Mouse (Mus musculus) intestine, postnatal 0 days (tissue): ENCODE data around the gene Tbxas1. TPM values are rescaled to one million over a fixed set of nuclear protein-coding genes. Genes with fewer than 3 reads are reported as not detected.

ENCODE experiments used
- ATAC-seq: fragments of 200-750 bp; cut with Nextera tagmentation; 2 replicates; pipeline ENCODE4 v1.8.0; 2017; ENCODE audit warnings: mild to moderate bottlenecking, moderate TSS enrichment, moderate library complexity
- H3K27ac ChIP-seq: fragments of 300-500 bp; sonication (generic); 2 replicates; pipeline ENCODE4 v1.5.1; 2014; ENCODE audit warnings: mild to moderate bottlenecking, low read depth, low read length, moderate library complexity
- H3K27me3 ChIP-seq: fragments of 300-500 bp; sonication (generic); replicated peaks from 2 replicates; pipeline ENCODE4 v1.6.1; 2014; ENCODE audit warnings: low read length, mixed read lengths; ENCODE audit not compliant: control insufficient read depth, insufficient read depth
- H3K36me3 ChIP-seq: fragments of 300-500 bp; sonication (generic); 2 replicates; pipeline ENCODE4 v1.6.1; 2014; ENCODE audit warnings: mild to moderate bottlenecking, moderate library complexity; ENCODE audit not compliant: control insufficient read depth, insufficient read depth
- H3K4me1 ChIP-seq: fragments of 300-500 bp; sonication (generic); replicated peaks from 2 replicates; pipeline ENCODE4 v1.6.1; 2014; ENCODE audit warnings: antibody characterized with exemption, low read length, mixed read lengths; ENCODE audit not compliant: control insufficient read depth, insufficient read depth
- H3K4me2 ChIP-seq: fragments of 300-500 bp; sonication (generic); replicated peaks from 2 replicates; pipeline ENCODE4 v1.6.1; 2014; ENCODE audit warnings: low read depth, mild to moderate bottlenecking, moderate library complexity
- H3K4me3 ChIP-seq: fragments of 300-500 bp; sonication (generic); 2 replicates; pipeline ENCODE4 v1.5.1; 2014; ENCODE audit warnings: low read depth, low read length
- H3K9ac ChIP-seq: fragments of 300-500 bp; sonication (generic); 2 replicates; pipeline ENCODE4 v1.6.1; 2014; ENCODE audit warnings: mild to moderate bottlenecking, low read depth, low read length
- H3K9me3 ChIP-seq: fragments of 300-500 bp; sonication (generic); 2 replicates; pipeline ENCODE4 v1.6.1; 2016; ENCODE audit warnings: mixed run types; ENCODE audit not compliant: control insufficient read depth
- CTCF ChIP-seq: sonication (generic); IDR thresholded peaks from 2 replicates; pipeline ENCODE4 v1.5.1; 2016; ENCODE audit warnings: low read depth, mild to moderate bottlenecking, control low read depth, antibody characterized with exemption, moderate library complexity
- WGBS: fragments of 180-500 bp; shearing (Covaris S2); extraction: QIAGEN DNeasy Blood & Tissue Kit; methylation state at CpG from one replicate; pipeline ENCODE4 v1.1.7; 2014; 5-methylcytosine and 5-hydroxymethylcytosine counted together
- polyA plus RNA-seq: library from polyadenylated mRNA; unstranded; fragments of >200 nt; fragmentation: Nextera tagmentation; extraction: Ambion mirVana; gene quantifications from 2 replicates; pipeline ENCODE4 v1.2.1, GENCODE M21; 2015

The Tbxas1 gene
- polyA plus RNA-seq, 1 experiment from 2014 or later = 2.1 TPM

GRCm38 (mm10) chr6:38841551-38841950, 33.7 kb upstream of the Tbxas1 start:
- no peaks in the 10 kb centered on the region for H3K36me3 ChIP-seq
- no peak overlapping the region for H3K4me3 ChIP-seq
- H3K4me2 ChIP-seq = no peak overlapping the region
- 0 out of 2 replicates have a peak, but pooled peaks cover 2% of the 10 kb centered on the region for H3K4me1 ChIP-seq
- TF ChIP-seq CTCF = no peak
- no peaks in the 10 kb centered on the region for H3K27me3 ChIP-seq
- H3K27ac ChIP-seq = no peak overlapping the region
- 73% methylated on average over 3 of the region's 3 CpGs for WGBS
- H3K9me3 ChIP-seq = no peaks in the 10 kb centered on the region
- no peak overlapping the region for H3K9ac ChIP-seq
- ATAC-seq = no peak

GRCm38 (mm10) chr6:38845117-38845516, 30.1 kb upstream of the Tbxas1 start:
- Histone ChIP-seq H3K4me1 (peaks cover 24% of the 10 kb centered on the region), H3K36me3 (no peaks in the 10 kb centered on the region), H3K4me3 (no peak overlapping the region), H3K9ac (no peak overlapping the region), H3K27me3 (no peaks in the 10 kb centered on the region), H3K9me3 (no peaks in the 10 kb centered on the region), H3K27ac (no peak overlapping the region), H3K4me2 (no peak overlapping the region)
- no peak for ATAC-seq
- TF ChIP-seq CTCF = no peak
- 64% methylated on average over 1 of the region's 1 CpGs for WGBS

- H3K9me3 ChIP-seq = no peaks in the 10 kb centered on the region
- H3K27me3 ChIP-seq = no peaks in the 10 kb centered on the region
- H3K9ac ChIP-seq = no peak overlapping the region
- H3K4me2 ChIP-seq = no peak overlapping the region
- H3K36me3 ChIP-seq = no peaks in the 10 kb centered on the region
- ATAC-seq = no peak
- H3K27ac ChIP-seq = no peak overlapping the region
- H3K4me3 ChIP-seq = no peak overlapping the region
- 49% methylated on average over 5 of the region's 5 CpGs for WGBS
- TF ChIP-seq CTCF = no peak
- peaks cover 29% of the 10 kb centered on the region for H3K4me1 ChIP-seq
These were observed 29.3 kb upstream of the Tbxas1 start for GRCm38 (mm10) chr6:38845876-38846275.

- no peak overlapping the region; the same call in 1 of the 2 replicates for H3K9ac ChIP-seq
- WGBS = 53% methylated on average over 6 of the region's 6 CpGs
- TF ChIP-seq CTCF = no peak
- no peaks in the 10 kb centered on the region for H3K36me3 ChIP-seq
- H3K4me3 ChIP-seq = no peak overlapping the region
- no peak overlapping the region for H3K4me2 ChIP-seq
- H3K27ac ChIP-seq = 0 out of 2 replicates have a peak overlapping the region, but pooled peaks have one; percentile 57
- no peaks in the 10 kb centered on the region for H3K9me3 ChIP-seq
- H3K27me3 ChIP-seq = no peaks in the 10 kb centered on the region
- peaks cover 29% of the 10 kb centered on the region for H3K4me1 ChIP-seq
- ATAC-seq = no peak
These were observed 28.6 kb upstream of the Tbxas1 start for GRCm38 (mm10) chr6:38846330-38847195.

GRCm38 (mm10) chr6:38847447-38847846, 27.8 kb upstream of the Tbxas1 start:
- H3K9ac ChIP-seq = no peak overlapping the region
- H3K27ac ChIP-seq = peak overlapping the region; percentile 57; the same call in 1 of the 2 replicates
- 36% methylated on average over 1 of the region's 1 CpGs for WGBS
- H3K36me3 ChIP-seq = no peaks in the 10 kb centered on the region
- no peaks in the 10 kb centered on the region for H3K9me3 ChIP-seq
- no peak for ATAC-seq
- peaks cover 32% of the 10 kb centered on the region for H3K4me1 ChIP-seq
- no peak for TF ChIP-seq CTCF
- H3K4me2 ChIP-seq = no peak overlapping the region
- H3K27me3 ChIP-seq = no peaks in the 10 kb centered on the region
- no peak overlapping the region for H3K4me3 ChIP-seq

GRCm38 (mm10) chr6:38847958-38848910, 27.0 kb upstream of the Tbxas1 start:
- H3K36me3 ChIP-seq = no peaks in the 10 kb centered on the region
- H3K27me3 ChIP-seq = no peaks in the 10 kb centered on the region
- H3K9me3 ChIP-seq = no peaks in the 10 kb centered on the region
- peak; percentile 82 for ATAC-seq
- H3K4me2 ChIP-seq = 0 out of 2 replicates have a peak overlapping the region, but pooled peaks have one; percentile 9
- 34% methylated on average over 3 of the region's 3 CpGs for WGBS
- no peak overlapping the region for H3K4me3 ChIP-seq
- TF ChIP-seq CTCF = no peak
- peak overlapping the region; percentile 54; the same call in 1 of the 2 replicates for H3K27ac ChIP-seq
- no peak overlapping the region for H3K9ac ChIP-seq
- peaks cover 37% of the 10 kb centered on the region for H3K4me1 ChIP-seq
